Mouse (Mus musculus) small intestine, adult 2 months (tissue): ENCODE results near the gene Uggt2. TPM values are rescaled to one million over a fixed set of nuclear protein-coding genes. Genes with fewer than 3 reads are reported as not detected.

ENCODE experiments used
- H3K27ac ChIP-seq: fragments of 200-500 bp; 2 replicates; pipeline ENCODE4 v1.5.1; 2012; ENCODE audit warnings: low read depth, low read length, control low read depth, inconsistent platforms; ENCODE audit not compliant: insufficient read depth
- H3K27me3 ChIP-seq: fragments of 200-500 bp; 2 replicates; pipeline ENCODE4 v1.6.1; 2012; ENCODE audit warnings: mild to moderate bottlenecking, moderate library complexity, low read length, inconsistent platforms; ENCODE audit not compliant: control insufficient read depth, insufficient read depth
- H3K36me3 ChIP-seq: fragments of 200-500 bp; 2 replicates; pipeline ENCODE4 v1.6.1; 2012; ENCODE audit warnings: mild to moderate bottlenecking, low read length, control low read depth, inconsistent platforms; ENCODE audit not compliant: control insufficient read depth, insufficient read depth
- H3K4me1 ChIP-seq: fragments of 200-500 bp; 2 replicates; pipeline ENCODE4 v1.6.1; 2012; ENCODE audit warnings: low read length, inconsistent platforms, mixed read lengths; ENCODE audit not compliant: control insufficient read depth, insufficient read depth, insufficient read length
- H3K4me3 ChIP-seq: fragments of 200-500 bp; 2 replicates; pipeline ENCODE4 v1.5.1; 2012; ENCODE audit warnings: low read depth, mild to moderate bottlenecking, control low read depth, inconsistent platforms, low read length, moderate library complexity
- CTCF ChIP-seq: fragments of 200-500 bp; IDR thresholded peaks from 2 replicates; pipeline ENCODE4 v1.5.1; 2012; ENCODE audit warnings: low read depth, mild to moderate bottlenecking, control low read depth, inconsistent platforms, low read length, moderate library complexity, mixed read lengths; ENCODE audit not compliant: insufficient replicate concordance, insufficient read length; ENCODE audit errors: extremely low read depth
- POLR2A ChIP-seq: fragments of 200-500 bp; IDR thresholded peaks from 2 replicates; pipeline ENCODE4 v1.6.1; 2012; ENCODE audit warnings: low read depth, mild to moderate bottlenecking, control low read depth, inconsistent platforms, low read length, moderate library complexity
- WGBS: fragments of 180-500 bp; shearing (Covaris S2); methylation state at CpG from one replicate; pipeline ENCODE4 v1.1.7; 2018; 5-methylcytosine and 5-hydroxymethylcytosine counted together
- polyA plus RNA-seq: library from polyadenylated mRNA; depleted of rRNA; stranded (reverse); fragments of >200 nt; gene quantifications from 2 replicates; pipeline ENCODE4 v1.2.3, GENCODE M21; 2012

The Uggt2 gene
- polyA plus RNA-seq, 1 experiment: 0.33 TPM

- H3K36me3 ChIP-seq: peaks cover 41% of the 10 kb centered on the region
- no peaks in the 10 kb centered on the region for H3K27me3 ChIP-seq
- TF ChIP-seq CTCF (no peak), POLR2A (no peak)
- H3K27ac ChIP-seq: no peak overlapping the region
- WGBS: 58% methylated on average over 5 of the region's 5 CpGs
- no peak overlapping the region for H3K4me3 ChIP-seq
- H3K4me1 ChIP-seq: no peaks in the 10 kb centered on the region
Observed at GRCm38 (mm10) chr14:118980358-118980757, 118.9 kb downstream of the Uggt2 start.

GRCm38 (mm10) chr14:118979571-118980325 is 119.5 kb downstream of the Uggt2 start:
- H3K4me1 ChIP-seq: no peaks in the 10 kb centered on the region
- WGBS: 86% methylated on average over 7 of the region's 7 CpGs
- H3K27me3 ChIP-seq: no peaks in the 10 kb centered on the region
- no peak overlapping the region for H3K4me3 ChIP-seq
- TF ChIP-seq CTCF (no peak), POLR2A (no peak)
- peaks cover 46% of the 10 kb centered on the region for H3K36me3 ChIP-seq
- H3K27ac ChIP-seq: no peak overlapping the region

DNA sequence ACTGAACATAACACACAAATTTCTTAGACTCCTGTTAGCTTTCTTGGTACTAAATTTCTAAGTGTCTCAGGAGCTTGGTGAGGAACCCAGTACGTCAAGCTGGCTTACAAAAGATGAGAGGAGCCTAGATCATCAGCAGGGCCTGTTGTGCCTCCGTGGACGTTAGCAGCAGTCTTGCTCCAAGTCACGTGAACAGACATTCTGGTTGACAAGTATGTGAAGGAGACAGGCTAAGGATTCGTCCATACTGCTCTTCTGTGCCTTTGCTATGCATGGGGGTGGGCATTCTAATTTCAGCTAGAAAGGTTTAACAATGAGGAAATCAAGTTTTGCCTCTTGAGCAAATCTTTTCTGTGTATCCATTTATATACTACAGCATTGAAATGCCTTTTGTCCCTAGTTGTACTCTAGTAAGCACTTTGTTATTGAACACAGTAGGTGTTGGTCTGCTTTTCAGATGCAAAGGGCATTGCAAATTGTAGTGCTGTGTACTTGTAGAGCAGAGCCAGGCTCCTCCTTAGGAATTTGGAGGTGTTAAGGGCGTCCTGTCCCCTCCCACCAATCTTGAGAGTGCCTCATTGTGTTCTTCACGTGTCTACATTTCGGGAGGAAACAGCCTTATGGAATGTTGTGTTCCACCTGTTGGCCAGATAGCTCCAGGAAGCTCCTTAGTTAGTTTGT is 122.0 kb downstream of the Uggt2 start:
- WGBS: 85% methylated on average over 8 of the region's 8 CpGs

GRCm38 (mm10) chr14:118972268-118972667 is 127.0 kb downstream of the Uggt2 start:
- peaks cover 76% of the 10 kb centered on the region for H3K36me3 ChIP-seq
- no peak overlapping the region for H3K4me3 ChIP-seq
- TF ChIP-seq CTCF (no peak), POLR2A (no peak)
- WGBS: 94% methylated on average over 6 of the region's 6 CpGs
- H3K27me3 ChIP-seq: no peaks in the 10 kb centered on the region
- H3K27ac ChIP-seq: no peak overlapping the region
- H3K4me1 ChIP-seq: no peaks in the 10 kb centered on the region

More for the DNA sequence above, 122.0 kb downstream of the Uggt2 start:
- Histone ChIP-seq H3K4me3 (no peak overlapping the region), H3K36me3 (peaks cover 66% of the 10 kb centered on the region), H3K27ac (no peak overlapping the region), H3K4me1 (no peaks in the 10 kb centered on the region), H3K27me3 (no peaks in the 10 kb centered on the region)
- TF ChIP-seq CTCF (no peak), POLR2A (no peak)

GRCm38 (mm10) chr14:118967646-118968045 is 131.6 kb downstream of the Uggt2 start:
- peaks cover 53% of the 10 kb centered on the region for H3K36me3 ChIP-seq
- H3K4me3 ChIP-seq: no peak overlapping the region

DNA sequence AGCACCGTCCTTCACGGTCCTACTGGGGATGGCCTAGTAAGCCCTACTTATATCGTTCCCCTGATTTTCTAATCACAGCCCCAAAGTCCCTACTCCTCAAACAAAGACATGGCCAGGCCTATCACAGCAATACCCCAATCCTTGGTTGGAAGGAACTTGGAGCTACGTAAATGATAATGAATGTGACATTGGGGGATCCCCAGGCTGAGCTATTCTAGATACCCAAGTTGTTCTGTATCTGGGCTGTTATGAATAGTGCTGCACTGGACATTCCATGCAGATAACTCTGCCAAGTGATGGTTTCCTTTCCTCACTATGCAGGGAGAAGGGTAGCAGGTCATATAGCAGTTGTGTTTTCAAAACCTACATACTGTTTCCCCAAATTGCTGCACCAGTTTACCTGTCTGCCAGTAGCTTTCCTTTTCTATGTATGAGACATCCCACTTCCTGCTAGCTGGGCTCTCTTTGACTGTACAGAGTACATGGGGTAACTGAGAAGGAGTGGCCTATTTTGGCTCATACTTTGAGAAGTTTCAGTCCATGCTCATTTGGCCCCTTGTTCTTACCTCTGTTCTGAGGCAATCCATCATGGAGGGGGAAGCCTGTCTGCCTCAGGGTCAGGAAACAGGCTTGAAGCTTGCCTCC is 133.8 kb downstream of the Uggt2 start:
- Histone ChIP-seq H3K27ac (no peak overlapping the region), H3K27me3 (no peaks in the 10 kb centered on the region), H3K36me3 (peaks cover 51% of the 10 kb centered on the region), H3K4me3 (no peak overlapping the region), H3K4me1 (no peaks in the 10 kb centered on the region)
- TF ChIP-seq CTCF (no peak), POLR2A (no peak)
- 91% methylated on average over 4 of the region's 4 CpGs for WGBS

More at GRCm38 (mm10) chr14:118967646-118968045, 131.6 kb downstream of the Uggt2 start:
- Histone ChIP-seq H3K27ac (no peak overlapping the region), H3K27me3 (no peaks in the 10 kb centered on the region), H3K4me1 (no peaks in the 10 kb centered on the region)
- TF ChIP-seq CTCF: no peak
- no peak for TF ChIP-seq POLR2A
- 77% methylated on average over 7 of the region's 7 CpGs for WGBS

- H3K36me3 ChIP-seq: peaks cover 61% of the 10 kb centered on the region
- TF ChIP-seq CTCF (no peak), POLR2A (no peak)
- H3K4me3 ChIP-seq: no peak overlapping the region
- H3K27ac ChIP-seq: no peak overlapping the region
- H3K4me1 ChIP-seq: no peaks in the 10 kb centered on the region
- WGBS: 94% methylated on average over 3 of the region's 3 CpGs
- no peaks in the 10 kb centered on the region for H3K27me3 ChIP-seq
Observed at GRCm38 (mm10) chr14:118958010-118958409, 141.2 kb downstream of the Uggt2 start.
